Mouse (Mus musculus): ENCODE data around the gene Klhl28. TPM values are rescaled to one million over a fixed set of nuclear protein-coding genes. Genes with fewer than 3 reads are reported as not detected.

Klhl28 gene
- 10.7 and 13.6 TPM in 2 replicates for polyA plus RNA-seq (2015; fragmentation: Nextera tagmentation; extraction: Ambion mirVana)

DNA sequence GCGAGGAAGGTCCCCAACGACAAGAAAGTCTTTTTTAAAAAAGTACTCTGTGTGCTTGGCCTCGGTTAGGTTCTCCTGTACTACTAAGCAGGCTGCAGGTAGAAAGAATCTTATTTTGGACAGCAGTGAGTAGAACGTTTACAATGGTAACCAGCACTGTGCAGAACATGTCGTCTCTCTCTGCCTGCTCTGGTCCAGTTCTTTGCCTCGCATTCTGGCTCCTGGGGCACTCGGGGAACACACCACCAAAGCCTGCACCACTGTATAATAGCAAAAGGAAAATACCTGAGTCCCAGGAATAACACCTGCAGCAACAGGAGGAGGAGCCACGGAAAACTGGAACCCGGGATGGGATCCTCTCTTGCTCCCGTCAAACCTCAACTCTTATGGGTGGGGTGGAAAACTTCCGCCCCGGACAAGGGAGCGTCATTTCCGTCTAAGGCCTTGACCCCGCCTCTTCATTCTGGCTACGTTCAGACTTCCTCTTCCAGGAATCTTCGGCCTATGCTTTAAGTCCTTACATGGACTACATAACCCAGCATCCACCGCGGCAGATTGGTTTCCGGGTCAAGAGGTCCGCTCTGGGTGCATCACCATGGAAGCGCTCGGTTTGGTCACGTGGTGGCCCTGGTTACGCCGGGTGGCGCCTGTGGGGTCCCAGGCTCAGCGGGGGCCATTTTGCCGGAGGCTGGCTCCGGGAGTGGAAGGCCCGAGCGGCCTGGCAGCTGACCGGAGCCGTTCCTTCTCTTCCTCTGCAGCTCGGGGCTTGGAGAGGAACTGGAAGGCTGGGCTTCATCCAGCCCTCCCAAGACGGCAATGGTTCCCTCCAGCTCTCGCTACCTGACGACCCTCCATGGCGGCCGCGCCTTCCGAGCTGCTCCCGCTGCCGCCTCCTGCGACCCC, at the start of gene Klhl28, which contains the start of gene Togaram1:
Gene Klhl28 (minus strand): TSS at position 411 of the 903 bp plus-strand sequence.
Gene Togaram1 (plus strand): TSS at position 681 of the 903 bp plus-strand sequence.
- Histone ChIP-seq H3K36me3 (no peaks in the 10 kb centered on the region), H3K27me3 (no peaks in the 10 kb centered on the region), H3K4me2 (peak within 1 kb of the TSS; percentile 87), H3K4me3 (peak within 1 kb of the TSS; percentile 96), H3K27ac (peak within 1 kb of the TSS; percentile 91), H3K9ac (peak within 1 kb of the TSS; percentile 97), H3K9me3 (no peaks in the 10 kb centered on the region), H3K4me1 (peaks cover 26% of the 10 kb centered on the region)
- peak; percentile 99 for ATAC-seq (ENCODE audit: borderline replicate concordance, extremely low read depth, low FRiP score, low TSS enrichment)
- WGBS = under 1% methylated on average over 45 of the region's 45 CpGs

DNA sequence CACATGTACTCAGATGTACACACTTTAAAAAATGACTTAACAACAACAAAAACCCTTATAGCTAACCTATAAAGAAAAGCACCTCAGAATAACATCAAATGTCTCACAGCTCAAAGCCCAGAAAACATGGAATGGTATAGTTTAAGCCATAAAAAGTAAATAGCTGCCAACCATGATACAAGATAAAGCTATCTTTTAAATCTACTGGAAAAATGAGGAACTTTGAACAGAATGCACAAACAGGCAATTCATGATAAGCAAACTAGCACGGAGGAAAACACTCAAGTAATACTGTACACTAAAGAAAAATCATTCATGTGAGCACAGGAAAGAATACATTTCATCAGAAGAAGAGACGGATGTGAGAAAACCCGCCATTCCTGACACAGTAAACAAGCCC, 42.4 kb upstream of the Klhl28 start:
- no peak overlapping the region for H3K4me3 ChIP-seq
- no peaks in the 10 kb centered on the region for H3K9me3 ChIP-seq
- no peaks in the 10 kb centered on the region for H3K4me1 ChIP-seq
- WGBS = 90% methylated on average over 3 of the region's 3 CpGs
- H3K36me3 ChIP-seq = peaks cover 71% of the 10 kb centered on the region
- no peaks in the 10 kb centered on the region for H3K27me3 ChIP-seq
- H3K27ac ChIP-seq = no peak overlapping the region
- no peak for ATAC-seq (ENCODE audit: borderline replicate concordance, extremely low read depth, low FRiP score, low TSS enrichment)
- H3K4me2 ChIP-seq = no peak overlapping the region
- H3K9ac ChIP-seq = no peak overlapping the region

DNA sequence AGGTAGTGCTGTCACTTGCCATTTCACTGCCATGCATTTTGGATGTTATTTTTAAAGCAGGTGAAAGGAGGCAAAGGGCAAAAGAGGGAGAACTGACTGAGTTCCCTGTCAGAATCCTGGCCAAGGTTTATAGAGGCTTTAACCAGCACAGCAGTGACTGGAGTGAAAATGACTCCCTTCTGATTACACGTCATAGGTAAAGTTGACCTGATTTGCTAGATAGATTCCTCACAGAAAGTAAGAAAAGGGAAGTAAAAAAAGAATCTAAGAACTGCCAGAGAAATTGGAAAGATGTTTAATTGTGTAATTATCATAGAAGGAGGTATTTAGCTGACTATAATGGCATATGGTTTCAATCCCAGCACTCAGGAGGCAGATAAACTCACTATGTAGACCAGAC, 12.2 kb upstream of the Klhl28 start:
- H3K4me1 ChIP-seq = no peaks in the 10 kb centered on the region
- H3K9me3 ChIP-seq = no peaks in the 10 kb centered on the region
- H3K4me2 ChIP-seq = no peak overlapping the region
- H3K4me3 ChIP-seq = no peak overlapping the region
- peaks cover 33% of the 10 kb centered on the region for H3K36me3 ChIP-seq
- no peak overlapping the region for H3K9ac ChIP-seq
- WGBS = 87% methylated on average over 1 of the region's 1 CpGs
- no peak overlapping the region for H3K27ac ChIP-seq
- no peaks in the 10 kb centered on the region for H3K27me3 ChIP-seq
- no peak for ATAC-seq (ENCODE audit: borderline replicate concordance, extremely low read depth, low FRiP score, low TSS enrichment)

DNA sequence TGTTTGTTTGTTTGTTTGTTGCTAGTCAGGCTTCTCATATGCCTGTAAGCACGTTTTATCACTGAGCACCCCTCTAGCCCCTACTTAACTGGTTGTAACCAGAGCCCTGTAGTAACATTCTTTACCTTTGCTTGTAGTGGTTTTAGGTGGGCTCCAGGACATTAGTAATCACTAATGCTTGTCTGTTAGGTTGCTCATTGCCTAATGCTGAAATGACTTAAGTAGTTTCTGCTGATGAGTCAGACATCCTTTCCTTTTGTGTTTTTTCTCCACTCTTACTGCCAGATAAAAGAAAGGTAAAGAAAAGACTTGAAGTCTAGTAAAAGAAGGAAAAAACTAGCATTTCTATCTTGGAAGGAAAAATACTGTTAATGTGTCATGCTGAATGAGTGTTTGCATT, 10.9 kb upstream of the Klhl28 start:
- Histone ChIP-seq H3K36me3 (peaks cover 29% of the 10 kb centered on the region), H3K4me3 (no peak overlapping the region), H3K4me1 (peaks cover 7% of the 10 kb centered on the region), H3K9ac (no peak overlapping the region), H3K4me2 (no peak overlapping the region), H3K27me3 (no peaks in the 10 kb centered on the region), H3K9me3 (no peaks in the 10 kb centered on the region), H3K27ac (no peak overlapping the region)
- ATAC-seq (ENCODE audit: borderline replicate concordance, extremely low read depth, low FRiP score, low TSS enrichment) = no peak
- WGBS = 31% methylated on average over 1 of the region's 1 CpGs

DNA sequence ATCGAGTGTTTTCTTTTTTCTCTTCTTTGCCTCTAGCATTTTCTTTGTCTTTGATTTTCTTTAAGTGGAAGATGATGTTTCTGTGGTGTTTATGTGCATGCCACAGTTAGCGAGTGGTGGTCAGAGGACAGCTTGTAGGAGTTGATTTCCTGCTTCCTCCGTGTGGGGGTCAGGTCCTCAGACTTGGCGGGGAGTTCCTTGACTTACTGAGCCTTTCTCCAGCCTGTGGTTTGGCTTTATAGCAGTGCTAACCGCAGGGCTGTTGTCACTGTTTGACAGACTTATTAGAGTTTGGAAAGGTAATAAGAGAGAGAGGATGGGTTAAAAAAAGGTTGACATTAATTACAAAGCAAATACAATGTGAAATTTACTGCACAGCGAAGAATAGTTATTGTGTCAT, 10.2 kb upstream of the Klhl28 start:
- H3K4me3 ChIP-seq = no peak overlapping the region
- H3K27ac ChIP-seq = no peak overlapping the region
- no peak overlapping the region for H3K4me2 ChIP-seq
- WGBS = 49% methylated on average over 6 of the region's 6 CpGs
- H3K9ac ChIP-seq = no peak overlapping the region
- H3K36me3 ChIP-seq = peaks cover 28% of the 10 kb centered on the region
- H3K27me3 ChIP-seq = no peaks in the 10 kb centered on the region
- ATAC-seq (ENCODE audit: borderline replicate concordance, extremely low read depth, low FRiP score, low TSS enrichment) = no peak
- peaks cover 13% of the 10 kb centered on the region for H3K4me1 ChIP-seq
- no peaks in the 10 kb centered on the region for H3K9me3 ChIP-seq

DNA sequence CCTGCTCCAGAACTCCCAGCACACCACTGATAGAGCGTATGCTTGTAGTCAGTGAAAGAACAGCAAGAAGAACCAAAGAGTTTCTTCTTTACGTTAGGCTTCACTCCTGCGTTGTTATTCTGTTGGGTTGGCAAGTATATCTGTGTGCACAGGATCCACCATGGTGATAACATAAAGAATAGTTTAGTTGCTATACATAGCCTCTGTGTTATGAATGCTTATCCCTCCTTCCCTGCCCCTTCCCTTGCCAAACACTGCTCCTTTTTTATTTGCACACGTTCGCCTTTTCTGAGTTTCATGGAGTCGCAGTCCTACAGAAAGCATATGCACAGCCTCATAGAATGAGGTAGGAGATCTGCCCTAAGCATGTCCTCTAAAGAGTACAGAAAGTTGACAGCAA, 6.7 kb upstream of the Klhl28 start:
- H3K9me3 ChIP-seq = no peaks in the 10 kb centered on the region
- ATAC-seq (ENCODE audit: borderline replicate concordance, extremely low read depth, low FRiP score, low TSS enrichment) = no peak
- no peak overlapping the region for H3K4me2 ChIP-seq
- H3K4me1 ChIP-seq = peaks cover 28% of the 10 kb centered on the region
- no peaks in the 10 kb centered on the region for H3K27me3 ChIP-seq
- H3K27ac ChIP-seq = no peak overlapping the region
- WGBS = 65% methylated on average over 6 of the region's 6 CpGs
- no peak overlapping the region for H3K4me3 ChIP-seq
- H3K36me3 ChIP-seq = 0 out of 2 replicates have a peak, but pooled peaks cover 1% of the 10 kb centered on the region
- no peak overlapping the region for H3K9ac ChIP-seq

DNA sequence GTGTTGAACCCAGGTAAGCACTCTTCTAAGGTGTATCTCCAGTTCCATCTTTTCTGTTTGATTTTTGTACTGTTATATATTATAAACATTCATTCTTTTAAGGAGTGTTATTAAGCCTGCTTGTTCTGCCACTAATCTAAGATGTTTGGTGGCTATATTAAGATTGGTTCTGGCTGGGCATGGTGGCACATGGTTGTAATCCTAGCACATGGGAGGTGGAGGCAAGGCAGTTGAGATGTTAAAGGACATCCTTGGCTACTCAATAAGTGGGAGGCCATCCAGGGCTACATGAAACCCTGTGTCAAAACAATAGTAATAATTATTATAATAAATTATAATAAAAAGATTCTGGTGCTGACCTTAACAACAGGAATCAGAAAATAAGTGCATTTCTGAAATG, 6.1 kb upstream of the Klhl28 start:
- no peaks in the 10 kb centered on the region for H3K36me3 ChIP-seq
- no peaks in the 10 kb centered on the region for H3K9me3 ChIP-seq
- ATAC-seq (ENCODE audit: borderline replicate concordance, extremely low read depth, low FRiP score, low TSS enrichment) = no peak
- no peak overlapping the region for H3K27ac ChIP-seq
- no peaks in the 10 kb centered on the region for H3K27me3 ChIP-seq
- H3K9ac ChIP-seq = no peak overlapping the region
- no peak overlapping the region for H3K4me3 ChIP-seq
- H3K4me1 ChIP-seq = peaks cover 29% of the 10 kb centered on the region
- peak overlapping the region; percentile 14; the same call in 1 of the 2 replicates for H3K4me2 ChIP-seq

DNA sequence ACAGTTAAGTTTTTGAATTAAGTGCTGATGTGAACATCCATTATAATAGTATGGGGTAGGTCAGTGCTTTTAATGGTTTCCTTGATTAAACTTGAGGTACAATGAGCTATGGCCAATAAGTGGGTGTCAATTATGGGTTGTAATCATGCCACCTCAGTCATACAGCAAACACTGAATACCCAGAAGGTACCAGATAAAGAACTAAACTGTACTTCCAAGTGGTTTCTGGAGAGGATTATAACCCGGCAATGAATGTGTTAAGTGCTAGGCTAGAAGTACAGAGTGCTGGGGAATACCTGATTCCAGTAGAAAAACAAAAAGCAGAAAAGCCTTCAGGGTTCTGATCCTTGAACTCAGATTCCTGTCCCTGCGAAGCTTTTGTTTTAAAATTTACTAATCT, 2.7 kb upstream of the Klhl28 start:
- H3K9me3 ChIP-seq = no peaks in the 10 kb centered on the region
- H3K36me3 ChIP-seq = no peaks in the 10 kb centered on the region
- H3K27ac ChIP-seq = no peak overlapping the region
- H3K9ac ChIP-seq = peak overlapping the region; percentile 97
- peak overlapping the region; percentile 96 for H3K4me3 ChIP-seq
- ATAC-seq (ENCODE audit: borderline replicate concordance, extremely low read depth, low FRiP score, low TSS enrichment) = no peak
- WGBS = 4% methylated on average over 2 of the region's 2 CpGs
- H3K27me3 ChIP-seq = no peaks in the 10 kb centered on the region
- H3K4me2 ChIP-seq = peak overlapping the region; percentile 87
- peaks cover 41% of the 10 kb centered on the region for H3K4me1 ChIP-seq

DNA sequence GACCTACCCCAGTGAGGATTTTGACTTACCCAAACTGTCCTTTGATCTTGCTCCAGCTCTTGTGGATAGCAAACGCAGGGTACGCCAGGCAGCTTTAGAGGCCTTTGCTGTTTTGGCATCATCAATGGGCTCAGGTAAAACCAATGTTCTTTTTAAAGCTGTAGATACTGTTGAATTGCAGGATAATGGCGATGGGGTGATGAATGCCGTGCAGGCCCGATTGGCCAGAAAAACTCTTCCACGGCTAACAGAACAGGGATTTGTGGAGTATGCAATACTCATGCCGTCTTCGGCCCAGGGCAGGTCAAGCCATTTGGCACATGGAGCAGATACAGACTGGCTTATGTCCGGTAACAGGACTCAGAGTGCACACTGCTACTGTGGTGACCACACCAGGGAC, 2.1 kb upstream of the Klhl28 start:
- 1% methylated on average over 9 of the region's 9 CpGs for WGBS
- Histone ChIP-seq H3K36me3 (no peaks in the 10 kb centered on the region), H3K27ac (no peak overlapping the region), H3K4me3 (peak overlapping the region; percentile 96), H3K27me3 (no peaks in the 10 kb centered on the region), H3K4me2 (peak overlapping the region; percentile 87), H3K4me1 (peaks cover 41% of the 10 kb centered on the region), H3K9me3 (no peaks in the 10 kb centered on the region), H3K9ac (peak overlapping the region; percentile 97)
- no peak for ATAC-seq (ENCODE audit: borderline replicate concordance, extremely low read depth, low FRiP score, low TSS enrichment)

DNA sequence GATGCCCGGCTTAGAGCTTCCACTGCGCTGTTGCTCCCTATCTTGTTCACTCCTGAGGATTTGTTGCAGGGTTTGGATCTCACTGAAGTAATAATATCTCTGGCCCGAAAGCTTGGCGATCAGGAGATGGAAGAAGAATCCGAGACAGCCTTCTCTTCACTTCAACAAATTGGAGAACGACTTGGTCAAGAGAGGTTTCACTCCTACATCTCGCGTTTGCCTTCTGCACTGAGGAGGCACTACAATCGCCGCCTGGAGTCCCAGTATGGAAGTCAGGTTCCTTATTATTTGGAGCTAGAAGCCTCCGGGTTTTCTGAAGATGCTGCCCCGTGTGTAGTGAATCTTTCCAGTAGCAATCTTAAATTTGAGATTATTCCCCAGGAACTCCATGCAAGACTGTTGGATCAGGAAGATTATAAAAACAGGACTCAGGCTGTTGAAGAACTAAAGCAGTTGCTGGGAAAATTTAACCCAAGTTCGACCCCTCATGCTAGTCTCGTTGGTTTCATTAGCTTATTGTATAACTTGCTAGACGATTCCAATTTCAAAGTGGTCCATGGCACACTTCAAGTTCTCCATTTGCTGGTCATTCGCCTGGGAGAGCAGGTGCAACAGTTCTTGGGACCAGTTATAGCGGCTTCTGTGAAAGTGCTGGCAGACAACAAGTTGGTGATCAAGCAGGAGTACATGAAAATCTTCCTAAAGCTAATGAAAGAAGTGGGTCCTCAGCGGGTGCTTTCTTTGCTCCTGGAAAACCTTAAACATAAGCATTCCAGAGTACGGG, 1.5 kb upstream of the Klhl28 start:
- H3K4me1 ChIP-seq = peaks cover 37% of the 10 kb centered on the region
- no peak for ATAC-seq (ENCODE audit: borderline replicate concordance, extremely low read depth, low FRiP score, low TSS enrichment)
- peak overlapping the region; percentile 91 for H3K27ac ChIP-seq
- no peaks in the 10 kb centered on the region for H3K27me3 ChIP-seq
- H3K4me3 ChIP-seq = peak overlapping the region; percentile 96
- WGBS = 3% methylated on average over 19 of the region's 19 CpGs
- H3K9ac ChIP-seq = peak overlapping the region; percentile 97
- no peaks in the 10 kb centered on the region for H3K9me3 ChIP-seq
- peak overlapping the region; percentile 87 for H3K4me2 ChIP-seq
- H3K36me3 ChIP-seq = no peaks in the 10 kb centered on the region

DNA sequence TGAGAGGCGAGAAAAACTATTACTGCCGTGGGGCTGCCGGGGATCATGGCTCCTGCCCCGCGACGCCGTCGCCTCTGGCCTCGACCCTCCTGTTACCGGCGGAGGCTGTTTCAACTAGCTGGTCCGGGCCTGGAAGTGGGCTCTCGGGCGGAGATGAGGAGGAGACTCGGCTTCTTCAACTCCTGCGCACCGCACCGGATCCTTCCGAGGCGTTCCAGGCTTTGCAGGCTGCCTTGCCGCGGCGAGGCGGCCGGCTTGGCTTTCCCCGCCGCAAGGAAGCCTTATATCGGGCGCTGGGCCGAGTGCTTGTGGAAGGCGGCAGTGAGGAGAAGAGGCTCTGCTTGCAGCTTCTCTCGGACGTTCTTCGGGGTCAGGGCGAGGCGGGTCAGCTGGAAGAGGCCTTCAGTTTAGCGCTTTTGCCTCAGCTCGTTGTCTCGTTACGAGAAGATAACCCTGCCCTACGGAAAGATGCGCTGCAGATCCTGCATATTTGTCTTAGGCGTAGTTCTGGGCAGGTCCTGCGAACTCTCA, 832 bp upstream of the Klhl28 start:
- no peaks in the 10 kb centered on the region for H3K9me3 ChIP-seq
- no peaks in the 10 kb centered on the region for H3K27me3 ChIP-seq
- H3K9ac ChIP-seq = peak overlapping the region; percentile 97
- peak; percentile 40; the same call in 1 of the 2 replicates for ATAC-seq (ENCODE audit: borderline replicate concordance, extremely low read depth, low FRiP score, low TSS enrichment)
- H3K4me2 ChIP-seq = peak overlapping the region; percentile 87
- H3K36me3 ChIP-seq = no peaks in the 10 kb centered on the region
- under 1% methylated on average over 44 of the region's 44 CpGs for WGBS
- H3K4me3 ChIP-seq = peak overlapping the region; percentile 96
- peaks cover 34% of the 10 kb centered on the region for H3K4me1 ChIP-seq
- H3K27ac ChIP-seq = peak overlapping the region; percentile 91

Measured in lung, embryonic 15.5 days (tissue).